Mouse (Mus musculus): ENCODE measurements around the gene Gdpd5.

DNA sequence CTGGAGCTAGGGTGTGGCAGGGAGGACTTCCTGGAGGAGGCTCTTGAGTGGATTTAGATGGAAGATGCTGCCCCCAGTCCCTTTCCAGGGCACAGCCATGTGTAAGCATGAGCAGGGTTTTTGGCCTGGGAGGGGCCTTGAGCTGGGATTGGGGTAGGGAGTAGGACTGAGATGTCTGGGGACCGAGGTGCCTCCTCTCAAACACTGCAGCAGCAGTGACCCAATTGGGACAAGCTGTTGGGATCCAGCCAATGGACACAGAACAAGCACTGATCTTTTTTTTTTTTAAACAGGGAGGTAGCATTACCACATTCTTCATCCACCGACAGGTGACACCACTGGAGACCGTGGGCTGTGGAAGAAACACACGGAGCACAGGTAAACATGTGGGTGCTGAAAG is 5.6 kb downstream of the Gdpd5 start:
- TF ChIP-seq POLR2A (IDR thresholded peaks at IDR 0.05; ENCODE audit: extremely low read depth, insufficient read depth, low read length) (no peak), CTCF (IDR thresholded peaks at IDR 0.05; ENCODE audit: low read depth, low read length) (no peak)
